ENCODE assay signal across 9 mouse cellular contexts in the genomic region with DNA sequence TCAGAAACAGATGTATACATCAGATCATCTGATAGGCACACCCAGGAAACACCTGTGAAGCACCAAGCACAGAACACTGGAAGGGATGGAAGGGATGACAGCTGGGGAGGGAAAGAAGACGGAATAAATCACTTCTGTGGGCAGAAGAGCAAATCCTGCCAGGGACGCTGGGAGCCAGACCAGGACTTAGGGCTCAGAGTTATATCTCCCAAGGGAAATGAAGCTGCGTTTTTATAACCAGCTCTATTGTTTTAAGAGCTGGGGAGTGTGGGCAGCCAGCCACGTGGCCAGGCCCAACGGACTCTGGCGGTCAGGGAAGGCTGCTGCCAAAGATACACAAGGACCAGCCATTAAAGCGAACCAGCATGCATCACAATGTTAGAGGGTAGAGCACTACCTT.
DNase-seq lines count a peak whose midpoint lies in the region.
"Had no signal": no experiment of that assay in that cellular context is flagged by ENCODE, and none has a peak within 500 bp of the region (broad histone marks: within the 10 kb centered on the region; RNA-seq: fewer than 3 reads in every experiment).

No protein-coding gene starts in this region.

- peak; percentile 8 for DNase-seq in kidney, adult 11 months
- DNase-seq in kidney, adult 18-20 months, result no peak
- peak; percentile 82 for DNase-seq in MN1 (ENCODE audit: low spot score)
- peak; percentile 90 for DNase-seq in adipocyte (ENCODE audit: low spot score)
- peak; percentile 34 to 53 for DNase-seq in kidney, postnatal 25 days
- no peak for DNase-seq in frontal cortex, postnatal 25 days (ENCODE audit: low spot score in 2 of 2)
- DNase-seq in layer of hippocampus, adult 11-12 months (ENCODE audit: low spot score), result no peak
- DNase-seq: cerebellum, postnatal 36 days; liver, embryonic 13.5 days had no signal

Comparison
In these comparisons a context has a peak if more than half of its experiments do, and no peak if none do; other contexts are left out.
1. DNase-seq: peak in kidney, adult 11 months (single experiment), MN1 (single experiment), adipocyte (single experiment) and kidney, postnatal 25 days (2 of 2); none in kidney, adult 18-20 months (single experiment), frontal cortex, postnatal 25 days (0 of 2) and layer of hippocampus, adult 11-12 months (single experiment).